Comparison of ENCODE assay signal across 8 mouse cellular contexts in genomic region chr17:47141843-47142215, GRCm38 (mm10).
A peak's percentile ranks its signal among the peaks of the same experiment; 100 is the strongest.
DNase-seq lines count a peak whose midpoint lies in the region; ATAC-seq and TF ChIP-seq lines count a peak whose summit lies in the region.

No protein-coding gene starts in this region.

- H3K36me3 ChIP-seq in forebrain, embryonic 16.5 days (ENCODE audit: control insufficient read depth, insufficient read depth): no peaks in the 10 kb centered on the region
- no peaks in the 10 kb centered on the region for H3K36me3 ChIP-seq in kidney, adult 2 months (ENCODE audit: control insufficient read depth, insufficient read depth, low read length)
- H3K36me3 ChIP-seq in midbrain, embryonic 11.5 days (ENCODE audit: control insufficient read depth, insufficient read depth, low read length): no peaks in the 10 kb centered on the region

- DNase-seq in layer of hippocampus, postnatal 36 days: peak; percentile 41 to 45
- DNase-seq in layer of hippocampus, adult 9-10 months (ENCODE audit: low spot score): no peak
- peak; percentile 34 for DNase-seq in ZHBTc4 (ENCODE audit: low read depth, low spot score)
- no peak for DNase-seq in kidney, adult 2 months
- peak; percentile 89 for DNase-seq in midbrain, embryonic 11.5 days (ENCODE audit: low spot score, missing footprints)
- peak; percentile 13 to 26 for DNase-seq in thymus, postnatal 10 days (ENCODE audit: low spot score in 2 of 2)
- no peak for DNase-seq in gastrocnemius, adult 8-10 months (ENCODE audit: low spot score in 2 of 2)

- H3K27me3 ChIP-seq in forebrain, embryonic 16.5 days (replicated peaks; ENCODE audit: control insufficient read depth, insufficient read depth, low read length): no peaks in the 10 kb centered on the region
- no peaks in the 10 kb centered on the region; the same call in 1 of the 2 replicates for H3K27me3 ChIP-seq in kidney, adult 2 months (replicated peaks; ENCODE audit: control insufficient read depth, insufficient read depth, low read length)
- no peaks in the 10 kb centered on the region for H3K27me3 ChIP-seq in midbrain, embryonic 11.5 days (ENCODE audit: control insufficient read depth, insufficient read depth, low read length)

- H3K4me1 ChIP-seq in forebrain, embryonic 16.5 days (replicated peaks; ENCODE audit: control insufficient read depth, insufficient read depth, low read length): peaks cover 44% of the 10 kb centered on the region
- H3K4me1 ChIP-seq in kidney, adult 2 months (ENCODE audit: control insufficient read depth, insufficient read depth, low read length): 0 out of 2 replicates have a peak, but pooled peaks cover 3% of the 10 kb centered on the region
- peaks cover 12% of the 10 kb centered on the region for H3K4me1 ChIP-seq in midbrain, embryonic 11.5 days (ENCODE audit: control insufficient read depth, insufficient read depth, low read length)

- 0% methylated on average over 12 of the region's 12 CpGs for WGBS in forebrain, embryonic 16.5 days
- WGBS in kidney, adult 2 months: 1% methylated on average over 12 of the region's 12 CpGs
- WGBS in midbrain, embryonic 11.5 days: under 1% methylated on average over 12 of the region's 12 CpGs

- H3K9ac ChIP-seq in forebrain, embryonic 16.5 days (replicated peaks; ENCODE audit: low read depth, low read length): peak overlapping the region; percentile 83
- H3K9ac ChIP-seq in midbrain, embryonic 11.5 days (ENCODE audit: low read length): peak overlapping the region; percentile 91

- peak overlapping the region; percentile 65 for H3K4me3 ChIP-seq in forebrain, embryonic 16.5 days (replicated peaks; ENCODE audit: low read length)
- H3K4me3 ChIP-seq in kidney, adult 2 months (ENCODE audit: insufficient read depth, low read depth, low read length): peak overlapping the region; percentile 62
- peak overlapping the region; percentile 66 for H3K4me3 ChIP-seq in midbrain, embryonic 11.5 days (ENCODE audit: low read depth, low read length)

- peak overlapping the region; percentile 56 for H3K4me2 ChIP-seq in forebrain, embryonic 16.5 days (ENCODE audit: low read length)
- H3K4me2 ChIP-seq in midbrain, embryonic 11.5 days: peak overlapping the region; percentile 86

- no peaks in the 10 kb centered on the region for H3K9me3 ChIP-seq in forebrain, embryonic 16.5 days (ENCODE audit: control insufficient read depth, low read length)
- H3K9me3 ChIP-seq in midbrain, embryonic 11.5 days (ENCODE audit: control insufficient read depth, low read length): no peaks in the 10 kb centered on the region

- TF ChIP-seq CTCF in kidney, adult 2 months (conservative IDR thresholded peaks at IDR 0.05; ENCODE audit: insufficient read depth, insufficient read length, low read depth, low read length): no peak

- H3K27ac ChIP-seq in forebrain, embryonic 16.5 days (ENCODE audit: low read length): peak overlapping the region; percentile 98
- H3K27ac ChIP-seq in kidney, adult 2 months (ENCODE audit: insufficient read depth, low read depth, low read length): peak overlapping the region; percentile 27; the same call in 1 of the 2 replicates
- no peak overlapping the region; the same call in 1 of the 2 replicates for H3K27ac ChIP-seq in midbrain, embryonic 11.5 days (ENCODE audit: low read depth, low read length)

- ATAC-seq in forebrain, embryonic 16.5 days: no peak
- ATAC-seq in midbrain, embryonic 11.5 days (ENCODE audit: low FRiP score): no peak

- TF ChIP-seq POLR2A in kidney, adult 2 months (IDR thresholded peaks at IDR 0.05; ENCODE audit: low read depth, low read length): no peak

Comparison
In these comparisons a context has a peak if more than half of its experiments do, and no peak if none do; other contexts are left out.
1. DNase-seq: peak in layer of hippocampus, postnatal 36 days (2 of 2), ZHBTc4 (single experiment), midbrain, embryonic 11.5 days (single experiment) and thymus, postnatal 10 days (2 of 2); none in layer of hippocampus, adult 9-10 months (single experiment), kidney, adult 2 months (single experiment) and gastrocnemius, adult 8-10 months (0 of 2).
2. Peak in every context shown above with its lines, with median percentiles within 50 percentile points of each other: H3K4me3 ChIP-seq.